Mouse (Mus musculus): ENCODE measurements at regions not wholly inside any gene's neighbourhood (a gene's known extent, or its start where the extent isn't known, plus 50 kb on each side); places are given as distances from the start of the nearest gene placed in this dataset.
"Not testable (repeated sequence)": the region's sequence is repeated elsewhere in the genome, so short reads cannot be mapped to it uniquely, and the experiment has no call there.

- Histone ChIP-seq H3K27ac (no peak overlapping the region), H3K4me3 (no peak overlapping the region), H3K36me3 (ENCODE audit: control insufficient read depth, insufficient read depth, low read length) (no peaks in the 10 kb centered on the region), H3K27me3 (ENCODE audit: control insufficient read depth, insufficient read depth, low read length) (no peaks in the 10 kb centered on the region), H3K79me2 (replicated peaks; ENCODE audit: control insufficient read depth, insufficient read depth, low read length) (no peaks in the 10 kb centered on the region), H3K4me1 (ENCODE audit: control insufficient read depth, insufficient read depth, low read length) (no peaks in the 10 kb centered on the region), H3K9ac (ENCODE audit: low read depth, low read length) (no peak overlapping the region)
- DNase-seq: no peak
- TF ChIP-seq CTCF (IDR thresholded peaks at IDR 0.05): no peak
- 65% methylated on average over 4 of the region's 4 CpGs for WGBS
- intact Hi-C loops (cut with DNase I): no loop called here
Observed at GRCm38 (mm10) chr1:194396754-194397460, 221.1 kb upstream of the Plxna2 start.

- no peaks in the 10 kb centered on the region for H3K79me2 ChIP-seq (replicated peaks; ENCODE audit: control insufficient read depth, insufficient read depth, low read length)
- no peaks in the 10 kb centered on the region for H3K36me3 ChIP-seq (ENCODE audit: control insufficient read depth, insufficient read depth, low read length)
- no peak overlapping the region for H3K9ac ChIP-seq (ENCODE audit: low read depth, low read length)
- DNase-seq: no peak
- H3K4me1 ChIP-seq (ENCODE audit: control insufficient read depth, insufficient read depth, low read length): no peaks in the 10 kb centered on the region
- no peaks in the 10 kb centered on the region for H3K27me3 ChIP-seq (ENCODE audit: control insufficient read depth, insufficient read depth, low read length)
- no peak overlapping the region for H3K4me3 ChIP-seq
- TF ChIP-seq EP300 (IDR thresholded peaks at IDR 0.05; ENCODE audit: insufficient read depth, low read depth, low read length): no peak
- no peak overlapping the region for H3K27ac ChIP-seq
- intact Hi-C loops (cut with DNase I): no loop called here
- WGBS: 58% methylated on average over 3 of the region's 3 CpGs
Observed at GRCm38 (mm10) chr1:194393720-194394119, 224.3 kb upstream of the Plxna2 start.

GRCm38 (mm10) chr1:194390202-194390601 is 227.8 kb upstream of the Plxna2 start:
- intact Hi-C loops (cut with DNase I): no loop called here
- DNase-seq: no peak
- Histone ChIP-seq H3K27ac (no peak overlapping the region), H3K4me3 (no peak overlapping the region), H3K9ac (ENCODE audit: low read depth, low read length) (no peak overlapping the region), H3K79me2 (replicated peaks; ENCODE audit: control insufficient read depth, insufficient read depth, low read length) (no peaks in the 10 kb centered on the region), H3K4me1 (ENCODE audit: control insufficient read depth, insufficient read depth, low read length) (no peaks in the 10 kb centered on the region), H3K36me3 (ENCODE audit: control insufficient read depth, insufficient read depth, low read length) (no peaks in the 10 kb centered on the region), H3K27me3 (ENCODE audit: control insufficient read depth, insufficient read depth, low read length) (no peaks in the 10 kb centered on the region)
- TF ChIP-seq POLR2A (IDR thresholded peaks at IDR 0.05; ENCODE audit: insufficient read depth, low read depth, low read length) (no peak), CTCF (IDR thresholded peaks at IDR 0.05) (no peak), EP300 (IDR thresholded peaks at IDR 0.05; ENCODE audit: insufficient read depth, low read depth, low read length) (no peak)
- 91% methylated on average over 2 of the region's 2 CpGs for WGBS

GRCm38 (mm10) chr1:194378135-194378534 is 239.9 kb upstream of the Plxna2 start:
- no peak overlapping the region for H3K4me3 ChIP-seq
- TF ChIP-seq CTCF (IDR thresholded peaks at IDR 0.05): no peak
- TF ChIP-seq EP300 (IDR thresholded peaks at IDR 0.05; ENCODE audit: insufficient read depth, low read depth, low read length): no peak
- no peak for TF ChIP-seq POLR2A (IDR thresholded peaks at IDR 0.05; ENCODE audit: insufficient read depth, low read depth, low read length)
- intact Hi-C loops (cut with DNase I): no loop called here
- H3K9ac ChIP-seq (ENCODE audit: low read depth, low read length): no peak overlapping the region
- no peaks in the 10 kb centered on the region for H3K36me3 ChIP-seq (ENCODE audit: control insufficient read depth, insufficient read depth, low read length)
- H3K4me1 ChIP-seq (ENCODE audit: control insufficient read depth, insufficient read depth, low read length): no peaks in the 10 kb centered on the region
- no peaks in the 10 kb centered on the region for H3K27me3 ChIP-seq (ENCODE audit: control insufficient read depth, insufficient read depth, low read length)
- DNase-seq: no peak
- WGBS: 61% methylated on average over 1 of the region's 1 CpGs
- H3K79me2 ChIP-seq (replicated peaks; ENCODE audit: control insufficient read depth, insufficient read depth, low read length): no peaks in the 10 kb centered on the region
- no peak overlapping the region for H3K27ac ChIP-seq

- H3K9ac ChIP-seq (ENCODE audit: low read depth, low read length); H3K27me3 ChIP-seq (ENCODE audit: control insufficient read depth, insufficient read depth, low read length); H3K36me3 ChIP-seq (ENCODE audit: control insufficient read depth, insufficient read depth, low read length); intact Hi-C loops (cut with DNase I); H3K79me2 ChIP-seq (replicated peaks; ENCODE audit: control insufficient read depth, insufficient read depth, low read length); H3K4me1 ChIP-seq (ENCODE audit: control insufficient read depth, insufficient read depth, low read length); H3K27ac ChIP-seq; H3K4me3 ChIP-seq; DNase-seq: not testable (repeated sequence)
- 82% methylated on average over 4 of the region's 4 CpGs for WGBS
Observed at GRCm38 (mm10) chr1:194373511-194373910, 244.5 kb upstream of the Plxna2 start.

GRCm38 (mm10) chr1:194363917-194364316 is 254.1 kb upstream of the Plxna2 start:
- H3K27me3 ChIP-seq (ENCODE audit: control insufficient read depth, insufficient read depth, low read length): no peaks in the 10 kb centered on the region
- no peak overlapping the region for H3K9ac ChIP-seq (ENCODE audit: low read depth, low read length)
- TF ChIP-seq EP300 (IDR thresholded peaks at IDR 0.05; ENCODE audit: insufficient read depth, low read depth, low read length) (no peak), CTCF (IDR thresholded peaks at IDR 0.05) (no peak), POLR2A (IDR thresholded peaks at IDR 0.05; ENCODE audit: insufficient read depth, low read depth, low read length) (no peak)
- H3K27ac ChIP-seq: no peak overlapping the region
- H3K4me1 ChIP-seq (ENCODE audit: control insufficient read depth, insufficient read depth, low read length): no peaks in the 10 kb centered on the region
- intact Hi-C loops (cut with DNase I): no loop called here
- no peak for DNase-seq
- H3K36me3 ChIP-seq (ENCODE audit: control insufficient read depth, insufficient read depth, low read length): no peaks in the 10 kb centered on the region
- WGBS: 90% methylated on average over 5 of the region's 5 CpGs
- no peak overlapping the region for H3K4me3 ChIP-seq
- no peaks in the 10 kb centered on the region for H3K79me2 ChIP-seq (replicated peaks; ENCODE audit: control insufficient read depth, insufficient read depth, low read length)
